Mouse (Mus musculus) myocyte (in vitro differentiated cells): Measurements from ENCODE around the gene Olfr351. TPM values are rescaled to one million over a fixed set of nuclear protein-coding genes. Genes with fewer than 3 reads are reported as not detected.

Experiments
- H3K27me3 ChIP-seq: one replicate; pipeline ENCODE4 v1.6.1; 2011; ENCODE audit not compliant: control insufficient read depth, insufficient read depth, insufficient read length
- H3K36me3 ChIP-seq: one replicate; pipeline ENCODE4 v1.6.1; 2011; ENCODE audit not compliant: control insufficient read depth, insufficient read depth
- H3K4me2 ChIP-seq: one replicate; pipeline ENCODE4 v1.6.1; 2011; ENCODE audit warnings: low read depth, control low read depth
- H3K4me3 ChIP-seq: one replicate; pipeline ENCODE4 v1.5.1; 2011; ENCODE audit warnings: mild to moderate bottlenecking, control low read depth, moderate library complexity
- H3K79me2 ChIP-seq: one replicate; pipeline ENCODE4 v1.6.1; 2011; ENCODE audit not compliant: control insufficient read depth, insufficient read depth
- H3ac ChIP-seq: one replicate; pipeline ENCODE4 v1.6.1; 2011; ENCODE audit not compliant: control insufficient read depth, insufficient read length
- CEBPB ChIP-seq: IDR thresholded peaks from 2 replicates; pipeline ENCODE4 v1.6.1; 2011; ENCODE audit warnings: mild to moderate bottlenecking, moderate library complexity; ENCODE audit not compliant: poor library complexity, insufficient read depth, severe bottlenecking
- E2F4 ChIP-seq: IDR thresholded peaks from one replicate; pipeline ENCODE4 v1.6.1; 2011; ENCODE audit warnings: mild to moderate bottlenecking, control low read depth, moderate library complexity; ENCODE audit not compliant: insufficient read depth
- MAX ChIP-seq: IDR thresholded peaks from one replicate; pipeline ENCODE4 v1.6.1; 2011; ENCODE audit warnings: low read depth, mild to moderate bottlenecking, control low read depth
- MYOD1 ChIP-seq, 3 experiments: IDR thresholded peaks; one replicate each; pipeline ENCODE4 v1.6.1; 2011; ENCODE audit warnings: control low read depth in 2 of 3, low read depth in 2 of 3, mild to moderate bottlenecking in 2 of 3, moderate library complexity in 1 of 3; ENCODE audit not compliant: insufficient read length in 2 of 3, control insufficient read depth in 1 of 3
- MYOG ChIP-seq, 3 experiments: IDR thresholded peaks; one replicate each; pipeline ENCODE4 v1.6.1; 2011; ENCODE audit warnings: control low read depth in 2 of 3, low read depth in 2 of 3, mild to moderate bottlenecking in 2 of 3; ENCODE audit not compliant: insufficient read length in 2 of 3, control insufficient read depth in 1 of 3, insufficient read depth in 1 of 3
- POLR2A ChIP-seq: IDR thresholded peaks from one replicate; pipeline ENCODE4 v1.6.1; 2011; ENCODE audit warnings: low read depth, mild to moderate bottlenecking, control low read depth, moderate library complexity; ENCODE audit not compliant: insufficient read length
- REST ChIP-seq: IDR thresholded peaks from one replicate; pipeline ENCODE4 v1.6.1; 2011; ENCODE audit warnings: mild to moderate bottlenecking, control low read depth, moderate library complexity; ENCODE audit not compliant: insufficient read depth, insufficient read length
- SRF ChIP-seq: IDR thresholded peaks from one replicate; pipeline ENCODE4 v1.6.1; 2011; ENCODE audit warnings: low read depth; ENCODE audit not compliant: control insufficient read depth, insufficient read length
- TCF12 ChIP-seq: IDR thresholded peaks from one replicate; pipeline ENCODE4 v1.6.1; 2011; ENCODE audit warnings: mild to moderate bottlenecking, control low read depth; ENCODE audit not compliant: poor library complexity, insufficient read depth, severe bottlenecking
- TCF3 ChIP-seq: IDR thresholded peaks from one replicate; pipeline ENCODE4 v1.6.1; 2011; ENCODE audit warnings: low read depth, control low read depth; ENCODE audit not compliant: insufficient read length
- USF1 ChIP-seq: IDR thresholded peaks from one replicate; pipeline ENCODE4 v1.6.1; 2011; ENCODE audit warnings: low read depth, mild to moderate bottlenecking, control low read depth, moderate library complexity
- polyA plus RNA-seq: library from polyadenylated mRNA; unstranded; fragments of >200 nt; fragmentation: generic; extraction: Trizol; gene quantifications from one replicate; pipeline ENCODE4 v1.2.1, GENCODE M21; 2012; ENCODE audit warnings: missing spikeins

Gene Olfr351
- polyA plus RNA-seq, 1 experiment = not detected

DNA sequence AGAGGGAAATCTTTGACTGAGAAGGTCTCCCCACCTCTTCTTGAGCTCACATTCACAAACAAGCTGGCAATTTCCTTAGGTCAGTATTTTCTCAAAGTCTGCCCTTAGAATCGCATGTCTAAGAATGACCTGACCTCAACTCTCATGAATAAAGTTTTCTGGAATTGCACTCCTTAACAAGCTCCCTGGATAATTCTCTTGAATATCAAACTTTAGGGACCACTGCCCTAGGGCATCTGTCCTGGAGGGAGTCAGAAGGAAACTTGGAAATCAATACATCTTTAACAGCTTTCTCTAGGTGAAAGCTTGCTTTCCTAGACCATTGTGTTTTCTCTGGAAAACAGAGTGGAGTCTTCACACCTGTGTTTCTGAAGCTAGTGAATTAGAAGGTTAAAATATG lies 16.4 kb downstream of the Olfr351 start, which contains the start of gene Olfr350:
Olfr350 (plus strand) TSS at position 301 of the 400 bp plus-strand sequence.
- H3K27me3 ChIP-seq = no peaks in the 10 kb centered on the region
- H3K79me2 ChIP-seq = no peaks in the 10 kb centered on the region
- no peak within 1 kb of the TSS for H3K4me2 ChIP-seq
- H3ac ChIP-seq = no peak within 1 kb of the TSS
- no peak within 1 kb of the TSS for H3K4me3 ChIP-seq
- H3K36me3 ChIP-seq = no peaks in the 10 kb centered on the region
- no peak for TF ChIP-seq MYOG (IDR thresholded peaks at IDR 0.05; ENCODE audit: control insufficient read depth in 1 of 3, insufficient read depth in 1 of 3, insufficient read length in 2 of 3, low read depth in 2 of 3)

DNA sequence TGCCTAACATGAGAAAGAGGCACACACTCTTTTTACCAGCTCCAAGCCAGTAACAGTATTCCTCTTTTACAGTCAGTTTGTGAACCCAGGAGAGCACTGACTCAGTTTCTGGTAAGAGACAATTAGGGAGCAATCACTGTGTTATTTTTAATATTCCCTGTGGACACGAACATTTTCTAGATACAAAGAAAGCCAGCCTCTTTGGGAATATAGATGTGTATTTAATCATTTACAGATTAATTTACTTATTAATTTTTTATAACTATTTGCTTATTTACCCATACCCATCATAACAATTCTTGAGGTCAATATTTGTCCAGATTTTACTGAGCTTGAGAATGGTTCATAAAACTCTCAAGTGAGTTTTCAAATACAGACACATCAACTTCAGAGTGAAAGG lies 45.5 kb downstream of the Olfr351 start, which contains the start of gene Olfr3:
Olfr3 (minus strand) TSS at position 101 of the 400 bp plus-strand sequence.
- TF ChIP-seq SRF (no peak), MYOG (IDR thresholded peaks at IDR 0.05; ENCODE audit: control insufficient read depth in 1 of 3, insufficient read depth in 1 of 3, insufficient read length in 2 of 3, low read depth in 2 of 3) (no peak), TCF3 (no peak), USF1 (no peak), POLR2A (no peak), MAX (no peak), E2F4 (no peak), TCF12 (no peak), CEBPB (no peak), REST (no peak), MYOD1 (IDR thresholded peaks at IDR 0.05; ENCODE audit: control insufficient read depth in 1 of 3, insufficient read length in 2 of 3, low read depth in 2 of 3) (no peak)

More for the DNA sequence above, 45.5 kb downstream of the Olfr351 start, which contains the start of gene Olfr3:
- H3K27me3 ChIP-seq = no peaks in the 10 kb centered on the region
- no peaks in the 10 kb centered on the region for H3K79me2 ChIP-seq
- H3ac ChIP-seq = no peak within 1 kb of the TSS
- no peak within 1 kb of the TSS for H3K4me3 ChIP-seq
- H3K4me2 ChIP-seq = no peak within 1 kb of the TSS
- H3K36me3 ChIP-seq = no peaks in the 10 kb centered on the region

Other genes with a start within 250 kb of the Olfr351 start
- gene Olfr345, start 222.6 kb downstream of the Olfr351 start, polyA plus RNA-seq = not detected
- not detected for gene Olfr346, start 176.9 kb downstream of the Olfr351 start, polyA plus RNA-seq
- gene Olfr347, start 130.8 kb downstream of the Olfr351 start, polyA plus RNA-seq = not detected
- gene Olfr348, start 78.4 kb downstream of the Olfr351 start, polyA plus RNA-seq = not detected
- not detected for gene Olfr50, start 72.1 kb downstream of the Olfr351 start, polyA plus RNA-seq
- not detected for gene Olfr3, start 45.6 kb downstream of the Olfr351 start, polyA plus RNA-seq
- gene Olfr350, start 16.4 kb downstream of the Olfr351 start, polyA plus RNA-seq = not detected
- gene Olfr352, start 5.8 kb upstream of the Olfr351 start, polyA plus RNA-seq = not detected
- not detected for gene Olfr353, start 30.3 kb upstream of the Olfr351 start, polyA plus RNA-seq
- not detected for gene Olfr354, start 43.0 kb upstream of the Olfr351 start, polyA plus RNA-seq
- gene Olfr355, start 66.2 kb upstream of the Olfr351 start, polyA plus RNA-seq = not detected
- gene Olfr356, start 74.5 kb upstream of the Olfr351 start, polyA plus RNA-seq = not detected
- gene Olfr357, start 131.2 kb upstream of the Olfr351 start, polyA plus RNA-seq = not detected
- gene Olfr358, start 146.7 kb upstream of the Olfr351 start, polyA plus RNA-seq = not detected
- not detected for gene Olfr360, start 203.1 kb upstream of the Olfr351 start, polyA plus RNA-seq
- gene Olfr361, start 226.6 kb upstream of the Olfr351 start, polyA plus RNA-seq = not detected